Mouse (Mus musculus): ENCODE data around the gene Vmn1r155. TPM values are rescaled to one million over a fixed set of nuclear protein-coding genes. Genes with fewer than 3 reads are reported as not detected.

Vmn1r155 gene
- polyA plus RNA-seq (2014; fragmentation: Illumina TruSeq; extraction: RNeasy Lipid Tissue Mini Kit (QIAGEN cat#74804); ENCODE audit: insufficient read depth, low read depth, low replicate concordance) = not detected

DNA sequence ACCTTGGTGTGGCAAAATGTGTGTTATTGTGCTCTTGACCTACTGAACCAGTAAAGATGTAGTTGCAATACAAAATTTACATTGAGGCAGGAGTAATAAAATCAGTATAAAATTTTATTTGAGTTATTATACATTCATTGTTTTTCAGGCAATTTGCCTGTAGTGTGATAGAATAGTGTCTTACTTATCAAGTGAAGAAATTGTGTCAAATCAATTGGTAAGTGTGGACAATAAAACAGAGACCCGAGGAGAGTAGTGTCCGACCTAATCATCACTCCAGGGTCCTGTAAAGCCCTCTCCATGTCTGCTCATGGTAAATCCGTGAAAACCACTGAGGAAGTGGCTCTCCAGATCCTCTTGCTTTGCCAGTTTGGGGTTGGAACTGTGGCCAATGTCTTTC lies at the start of gene Vmn1r155:
Gene Vmn1r155 (plus strand): TSS at position 301 of the 400 bp plus-strand sequence.

GRCm38 (mm10) chr7:22692217-22692616 lies 34.4 kb downstream of the Vmn1r155 start, which contains the start of gene Gm8693:
Gene Gm8693, minus strand, starts transcription at chr7:22692317.

Other genes with a start within 250 kb of the Vmn1r155 start
- not detected for gene Vmn1r148, start 244.4 kb upstream of the Vmn1r155 start, polyA plus RNA-seq (2014; fragmentation: Illumina TruSeq; extraction: RNeasy Lipid Tissue Mini Kit (QIAGEN cat#74804); ENCODE audit: insufficient read depth, low read depth, low replicate concordance)
- gene Vmn1r149, start 219.8 kb upstream of the Vmn1r155 start, polyA plus RNA-seq (2014; fragmentation: Illumina TruSeq; extraction: RNeasy Lipid Tissue Mini Kit (QIAGEN cat#74804); ENCODE audit: insufficient read depth, low read depth, low replicate concordance) = not detected
- gene Gm10665, start 193.9 kb upstream of the Vmn1r155 start, polyA plus RNA-seq (2014; fragmentation: Illumina TruSeq; extraction: RNeasy Lipid Tissue Mini Kit (QIAGEN cat#74804); ENCODE audit: insufficient read depth, low read depth, low replicate concordance) = not detected
- not detected for gene Vmn1r151, start 158.3 kb upstream of the Vmn1r155 start, polyA plus RNA-seq (2014; fragmentation: Illumina TruSeq; extraction: RNeasy Lipid Tissue Mini Kit (QIAGEN cat#74804); ENCODE audit: insufficient read depth, low read depth, low replicate concordance)
- gene Vmn1r152, start 135.1 kb upstream of the Vmn1r155 start, polyA plus RNA-seq (2014; fragmentation: Illumina TruSeq; extraction: RNeasy Lipid Tissue Mini Kit (QIAGEN cat#74804); ENCODE audit: insufficient read depth, low read depth, low replicate concordance) = not detected
- gene Gm8677, start 123.1 kb upstream of the Vmn1r155 start, polyA plus RNA-seq (2014; fragmentation: Illumina TruSeq; extraction: RNeasy Lipid Tissue Mini Kit (QIAGEN cat#74804); ENCODE audit: insufficient read depth, low read depth, low replicate concordance) = not detected
- not detected for gene Gm4201, start 92.7 kb upstream of the Vmn1r155 start, polyA plus RNA-seq (2014; fragmentation: Illumina TruSeq; extraction: RNeasy Lipid Tissue Mini Kit (QIAGEN cat#74804); ENCODE audit: insufficient read depth, low read depth, low replicate concordance)
- gene Gm4565, start 69.9 kb upstream of the Vmn1r155 start, polyA plus RNA-seq (2014; fragmentation: Illumina TruSeq; extraction: RNeasy Lipid Tissue Mini Kit (QIAGEN cat#74804); ENCODE audit: insufficient read depth, low read depth, low replicate concordance) = not detected
- not detected for gene Gm8693, start 34.3 kb downstream of the Vmn1r155 start, polyA plus RNA-seq (2014; fragmentation: Illumina TruSeq; extraction: RNeasy Lipid Tissue Mini Kit (QIAGEN cat#74804); ENCODE audit: insufficient read depth, low read depth, low replicate concordance)
- not detected for gene Gm4567, start 61.7 kb downstream of the Vmn1r155 start, polyA plus RNA-seq (2014; fragmentation: Illumina TruSeq; extraction: RNeasy Lipid Tissue Mini Kit (QIAGEN cat#74804); ENCODE audit: insufficient read depth, low read depth, low replicate concordance)
- not detected for gene Vmn1r157, start 103.7 kb downstream of the Vmn1r155 start, polyA plus RNA-seq (2014; fragmentation: Illumina TruSeq; extraction: RNeasy Lipid Tissue Mini Kit (QIAGEN cat#74804); ENCODE audit: insufficient read depth, low read depth, low replicate concordance)
- gene Vmn1r158, start 132.8 kb downstream of the Vmn1r155 start, polyA plus RNA-seq (2014; fragmentation: Illumina TruSeq; extraction: RNeasy Lipid Tissue Mini Kit (QIAGEN cat#74804); ENCODE audit: insufficient read depth, low read depth, low replicate concordance) = not detected
- not detected for gene Vmn1r159, start 185.6 kb downstream of the Vmn1r155 start, polyA plus RNA-seq (2014; fragmentation: Illumina TruSeq; extraction: RNeasy Lipid Tissue Mini Kit (QIAGEN cat#74804); ENCODE audit: insufficient read depth, low read depth, low replicate concordance)
- not detected for gene Vmn1r160, start 213.2 kb downstream of the Vmn1r155 start, polyA plus RNA-seq (2014; fragmentation: Illumina TruSeq; extraction: RNeasy Lipid Tissue Mini Kit (QIAGEN cat#74804); ENCODE audit: insufficient read depth, low read depth, low replicate concordance)